Mouse (Mus musculus) liver, postnatal 0 days (tissue): ENCODE data around the gene Gm14406. TPM values are rescaled to one million over a fixed set of nuclear protein-coding genes. Genes with fewer than 3 reads are reported as not detected.
"Not testable (repeated sequence)": the region's sequence is repeated elsewhere in the genome, so short reads cannot be mapped to it uniquely, and the experiment has no call there.

Source experiments
- ATAC-seq: fragments of 200-750 bp; cut with Nextera tagmentation; 2 replicates; pipeline ENCODE4 v1.8.0; 2017; ENCODE audit warnings: mild to moderate bottlenecking, moderate library complexity
- DNase-seq: peaks from one replicate; pipeline ENCODE4 v3.0.0-alpha.2; 2016
- H3K27ac ChIP-seq: fragments of 300-500 bp; sonication (generic); 2 replicates; pipeline ENCODE4 v1.5.1; 2014; ENCODE audit warnings: antibody characterized with exemption, moderate library complexity, mild to moderate bottlenecking, low read depth
- H3K27me3 ChIP-seq: fragments of 300-500 bp; sonication (generic); 2 replicates; pipeline ENCODE4 v1.6.1; 2014; ENCODE audit warnings: low read length, control low read depth, mixed read lengths; ENCODE audit not compliant: insufficient read depth
- H3K36me3 ChIP-seq: fragments of 300-500 bp; sonication (generic); replicated peaks from 2 replicates; pipeline ENCODE4 v1.6.1; 2014; ENCODE audit warnings: mild to moderate bottlenecking, control low read depth, low read length, moderate library complexity, mixed read lengths; ENCODE audit not compliant: insufficient read depth
- H3K4me1 ChIP-seq: fragments of 300-500 bp; sonication (generic); 2 replicates; pipeline ENCODE4 v1.6.1; 2014; ENCODE audit warnings: antibody characterized with exemption, mild to moderate bottlenecking, control low read depth; ENCODE audit not compliant: insufficient read depth
- H3K4me2 ChIP-seq: fragments of 300-500 bp; sonication (generic); 2 replicates; pipeline ENCODE4 v1.6.1; 2014; ENCODE audit warnings: low read depth, mild to moderate bottlenecking, low read length, moderate library complexity, mixed read lengths
- H3K4me3 ChIP-seq: fragments of 300-500 bp; sonication (generic); 2 replicates; pipeline ENCODE4 v1.5.1; 2014; ENCODE audit warnings: low read depth, low read length
- H3K9ac ChIP-seq: fragments of 300-500 bp; sonication (generic); replicated peaks from 2 replicates; pipeline ENCODE4 v1.6.1; 2014; ENCODE audit warnings: mild to moderate bottlenecking, moderate library complexity
- H3K9me3 ChIP-seq: fragments of 300-500 bp; sonication (generic); 2 replicates; pipeline ENCODE4 v1.6.1; 2016; ENCODE audit warnings: mild to moderate bottlenecking, control low read depth, low read length, mixed read lengths
- CTCF ChIP-seq: sonication (generic); IDR thresholded peaks from 2 replicates; pipeline ENCODE4 v1.5.1; 2016; ENCODE audit warnings: antibody characterized with exemption, low read depth
- EP300 ChIP-seq: IDR thresholded peaks from 2 replicates; pipeline ENCODE4 v1.6.1; 2016; ENCODE audit warnings: antibody characterized with exemption, low read depth, mild to moderate bottlenecking
- WGBS: fragments of 180-500 bp; shearing (Covaris S2); extraction: QIAGEN DNeasy Blood & Tissue Kit; methylation state at CpG from one replicate; pipeline ENCODE4 v1.1.7; 2014; ENCODE audit not compliant: insufficient replicate concordance; 5-methylcytosine and 5-hydroxymethylcytosine counted together
- polyA plus RNA-seq: library from polyadenylated mRNA; unstranded; fragments of >200 nt; fragmentation: Nextera tagmentation; extraction: Ambion mirVana; gene quantifications from 2 replicates; pipeline ENCODE4 v1.2.1, GENCODE M21; 2015

The Gm14406 gene
- not detected in 2 replicates for polyA plus RNA-seq

DNA sequence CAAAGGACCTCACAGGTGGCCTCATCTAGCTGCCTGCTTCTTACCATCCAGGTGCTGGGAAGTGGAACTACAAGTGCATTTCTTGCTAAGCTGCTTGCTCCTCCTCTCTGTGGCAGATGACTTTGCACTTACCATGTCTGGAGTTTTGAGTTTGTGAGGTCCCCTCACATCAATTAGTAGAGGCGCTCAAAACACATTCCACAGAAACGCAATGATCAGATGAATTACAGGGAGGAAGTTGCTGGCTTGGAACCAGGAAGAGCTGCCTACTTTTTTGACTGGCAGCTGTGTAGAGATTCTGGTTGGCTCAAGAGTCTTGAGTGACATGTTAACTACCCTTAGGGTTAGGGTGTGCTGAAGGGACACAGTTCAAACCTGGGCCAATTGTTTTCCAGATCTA is at the start of gene Gm14406:
TSS of gene Gm14406 (minus strand) at position 213 of the 400 bp plus-strand sequence.
- DNase-seq, ATAC-seq, H3K27me3 ChIP-seq, H3K4me3 ChIP-seq, H3K36me3 ChIP-seq, H3K9me3 ChIP-seq, H3K4me2 ChIP-seq, H3K27ac ChIP-seq, H3K9ac ChIP-seq, H3K4me1 ChIP-seq: not testable (repeated sequence)
- 76% methylated on average over 2 of the region's 2 CpGs for WGBS

GRCm38 (mm10) chr2:177575141-177575540 is 2.9 kb downstream of the Gm14406 start:
- not testable (repeated sequence) for ATAC-seq, H3K36me3 ChIP-seq, H3K27ac ChIP-seq, H3K9ac ChIP-seq, DNase-seq, H3K4me3 ChIP-seq, H3K4me2 ChIP-seq, H3K4me1 ChIP-seq, H3K9me3 ChIP-seq, H3K27me3 ChIP-seq
- WGBS = 71% methylated on average over 1 of the region's 2 CpGs

GRCm38 (mm10) chr2:177559365-177559764 is 18.6 kb downstream of the Gm14406 start:
- not testable (repeated sequence) for H3K36me3 ChIP-seq, H3K4me2 ChIP-seq, H3K4me1 ChIP-seq, H3K9ac ChIP-seq, H3K27ac ChIP-seq, DNase-seq, H3K27me3 ChIP-seq, H3K4me3 ChIP-seq, ATAC-seq, H3K9me3 ChIP-seq
- 65% methylated on average over 4 of the region's 4 CpGs for WGBS

DNA sequence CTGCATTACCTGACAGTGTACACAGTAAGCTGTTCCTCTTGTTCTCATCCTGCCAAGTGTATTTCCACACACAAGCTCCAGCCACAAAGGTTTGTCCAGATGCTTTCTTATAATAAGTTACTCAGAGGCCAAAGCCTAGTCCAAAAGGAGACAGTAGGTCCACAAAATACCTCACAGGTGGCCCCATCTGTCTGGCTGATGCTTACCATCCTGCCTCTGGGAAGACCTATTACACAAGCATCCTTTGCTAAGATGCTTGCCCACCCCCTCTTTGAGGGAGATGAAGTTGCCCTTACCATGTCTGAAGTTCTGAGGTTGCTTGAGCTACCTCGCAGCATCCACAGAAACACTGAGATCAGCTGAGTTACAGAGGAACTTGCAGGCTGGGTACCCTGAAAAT is 22.7 kb downstream of the Gm14406 start:
- not testable (repeated sequence) for DNase-seq, H3K4me3 ChIP-seq, H3K9ac ChIP-seq, H3K9me3 ChIP-seq, ATAC-seq, H3K4me1 ChIP-seq, H3K36me3 ChIP-seq, H3K27me3 ChIP-seq, H3K4me2 ChIP-seq, H3K27ac ChIP-seq
- no CpG with 5 or more reads among the region's 1 CpGs for WGBS

- 68% methylated on average over 5 of the region's 5 CpGs for whole genome bisulfite sequencing
- not testable (repeated sequence) for H3K27me3 ChIP-seq, H3K9me3 ChIP-seq, DNase-seq, H3K4me3 ChIP-seq, H3K9ac ChIP-seq, ATAC-seq, H3K27ac ChIP-seq, H3K4me2 ChIP-seq, H3K4me1 ChIP-seq, H3K36me3 ChIP-seq
Observed at GRCm38 (mm10) chr2:177537717-177538116, 40.3 kb downstream of the Gm14406 start.

DNA sequence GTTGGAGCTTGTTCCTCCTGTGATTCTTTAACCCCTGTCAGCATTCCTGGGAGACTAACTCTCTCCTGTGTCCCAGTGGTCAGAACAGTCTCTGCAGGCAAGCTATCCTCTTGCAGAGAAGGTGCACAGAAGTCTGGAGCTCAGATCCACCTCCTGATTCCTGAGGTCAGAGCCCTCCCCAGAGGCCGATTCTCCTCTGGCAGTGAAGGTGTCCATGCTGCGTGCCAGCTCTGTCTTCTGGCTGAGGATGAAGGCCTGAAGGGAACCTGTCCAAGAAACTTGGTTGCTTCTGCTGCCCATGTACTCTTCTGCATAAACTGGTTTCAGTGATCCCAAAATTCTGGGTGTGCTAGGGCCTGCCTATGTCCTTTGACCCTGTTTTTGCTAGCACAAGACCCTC is 40.9 kb downstream of the Gm14406 start:
- H3K4me1 ChIP-seq, H3K9ac ChIP-seq, H3K4me3 ChIP-seq, H3K27ac ChIP-seq, H3K4me2 ChIP-seq, H3K27me3 ChIP-seq, DNase-seq, ATAC-seq, H3K36me3 ChIP-seq, H3K9me3 ChIP-seq: not testable (repeated sequence)
- 73% methylated on average over 2 of the region's 2 CpGs for WGBS

- Histone ChIP-seq H3K36me3 (no peaks in the 10 kb centered on the region), H3K4me2 (no peak overlapping the region), H3K27ac (no peak overlapping the region), H3K4me1 (no peaks in the 10 kb centered on the region), H3K27me3 (no peaks in the 10 kb centered on the region), H3K9me3 (no peaks in the 10 kb centered on the region), H3K9ac (no peak overlapping the region), H3K4me3 (no peak overlapping the region)
- 63% methylated on average over 9 of the region's 9 CpGs for WGBS
- DNase-seq = no peak
- no peak for ATAC-seq
- TF ChIP-seq CTCF (no peak), EP300 (no peak)
Observed at GRCm38 (mm10) chr2:177535876-177536275, 42.1 kb downstream of the Gm14406 start.

DNA sequence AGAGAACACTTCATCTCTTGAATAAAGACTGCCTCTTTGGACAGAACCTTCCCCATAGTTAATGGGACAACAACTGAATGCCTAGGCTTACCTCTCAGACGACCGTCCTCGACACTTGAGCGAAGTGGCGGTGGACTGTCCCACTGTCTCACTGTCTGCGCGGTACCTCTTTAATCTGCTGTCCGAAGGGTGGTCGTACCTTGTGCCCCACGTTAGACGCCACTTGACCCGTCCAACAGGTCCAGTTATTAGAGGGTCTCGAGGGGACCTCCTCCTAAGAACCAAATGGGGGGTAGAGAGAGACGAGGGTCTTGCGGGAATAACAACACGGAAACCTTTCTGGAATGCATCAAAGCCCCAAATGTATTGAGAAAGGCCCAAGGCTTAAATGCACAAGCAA is 53.8 kb downstream of the Gm14406 start:
- WGBS = 86% methylated on average over 16 of the region's 16 CpGs
- H3K4me1 ChIP-seq = not testable (repeated sequence)

DNA sequence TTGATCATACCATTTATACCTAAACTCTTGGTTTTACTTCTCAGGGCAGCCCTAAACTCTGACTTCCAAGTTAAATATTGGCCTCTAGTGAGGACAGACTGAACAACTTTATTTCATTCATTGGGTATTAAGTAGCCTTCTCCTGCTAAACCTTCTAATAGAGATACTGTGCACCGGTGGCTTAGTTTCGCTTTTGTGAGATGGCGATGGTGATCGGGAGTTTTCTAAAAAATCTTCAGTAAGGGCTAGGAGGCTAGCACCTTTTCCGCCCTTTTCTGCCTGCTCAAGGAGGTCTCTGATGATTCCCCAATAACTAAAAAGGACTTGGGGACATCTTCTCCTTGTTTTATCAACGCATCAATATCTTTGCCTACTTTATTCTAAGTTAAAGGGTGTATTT is 54.3 kb downstream of the Gm14406 start:
- 82% methylated on average over 6 of the region's 6 CpGs for WGBS
- not testable (repeated sequence) for H3K27ac ChIP-seq, H3K9me3 ChIP-seq, H3K4me1 ChIP-seq, H3K4me3 ChIP-seq, H3K27me3 ChIP-seq, H3K36me3 ChIP-seq, DNase-seq, H3K9ac ChIP-seq, ATAC-seq, H3K4me2 ChIP-seq

More for the DNA sequence above, 53.8 kb downstream of the Gm14406 start:
- DNase-seq, H3K36me3 ChIP-seq, ATAC-seq, H3K27me3 ChIP-seq, H3K4me3 ChIP-seq, H3K9ac ChIP-seq, H3K4me2 ChIP-seq, H3K9me3 ChIP-seq, H3K27ac ChIP-seq: not testable (repeated sequence)
